Mouse (Mus musculus): ENCODE measurements around the gene Nup93. TPM values are rescaled to one million over a fixed set of nuclear protein-coding genes. Genes with fewer than 3 reads are reported as not detected.
A peak's percentile ranks its signal among the peaks of the same experiment; 100 is the strongest.

Nup93 gene
- total RNA-seq, 4 experiments from 2014 or later = 56.4 to 66.3 (median 63.1) TPM

- peak in 1 of 2 experiments; percentile 50 for DNase-seq (ENCODE audit: low spot score in 2 of 2)
These were observed 27.8 kb upstream of the Nup93 start for GRCm38 (mm10) chr8:94186542-94186941.

- DNase-seq (ENCODE audit: low spot score in 2 of 2) = no peak
These were observed 26.9 kb upstream of the Nup93 start for GRCm38 (mm10) chr8:94187290-94188002.

GRCm38 (mm10) chr8:94189275-94190031 is 24.9 kb upstream of the Nup93 start:
- peak; percentile 86 to 90 for DNase-seq (ENCODE audit: low spot score in 2 of 2)

GRCm38 (mm10) chr8:94191101-94191691 is 23.2 kb upstream of the Nup93 start:
- no peak for DNase-seq (ENCODE audit: low spot score in 2 of 2)

GRCm38 (mm10) chr8:94192926-94193325 is 21.4 kb upstream of the Nup93 start:
- DNase-seq (ENCODE audit: low spot score in 2 of 2) = no peak

- no peak for DNase-seq (ENCODE audit: low spot score in 2 of 2)
These were observed 19.7 kb upstream of the Nup93 start for GRCm38 (mm10) chr8:94194591-94195223.

- peak in 1 of 2 experiments; percentile 77 for DNase-seq (ENCODE audit: low spot score in 2 of 2)
These were observed 15.0 kb upstream of the Nup93 start for GRCm38 (mm10) chr8:94199202-94199869.

- no peak for DNase-seq (ENCODE audit: low spot score in 2 of 2)
These were observed 10.3 kb upstream of the Nup93 start for GRCm38 (mm10) chr8:94204043-94204442.

- DNase-seq (ENCODE audit: low spot score in 2 of 2) = peak in 1 of 2 experiments; percentile 59
These were observed 8.6 kb upstream of the Nup93 start for GRCm38 (mm10) chr8:94205736-94206135.

GRCm38 (mm10) chr8:94206256-94206655 is 8.1 kb upstream of the Nup93 start:
- DNase-seq (ENCODE audit: low spot score in 2 of 2) = no peak

GRCm38 (mm10) chr8:94207491-94207890 is 6.9 kb upstream of the Nup93 start:
- no peak for DNase-seq (ENCODE audit: low spot score in 2 of 2)

- peak; percentile 67 for DNase-seq (ENCODE audit: low spot score in 2 of 2)
These were observed 4.7 kb upstream of the Nup93 start for GRCm38 (mm10) chr8:94209639-94210038.

- no peak for DNase-seq (ENCODE audit: low spot score in 2 of 2)
These were observed 4.1 kb upstream of the Nup93 start for GRCm38 (mm10) chr8:94210225-94210624.

- no peak for DNase-seq (ENCODE audit: low spot score in 2 of 2)
These were observed 545 bp upstream of the Nup93 start for GRCm38 (mm10) chr8:94213819-94214218.

GRCm38 (mm10) chr8:94227381-94227939 is 13.1 kb downstream of the Nup93 start:
- DNase-seq (ENCODE audit: low spot score in 2 of 2) = peak; percentile 62

GRCm38 (mm10) chr8:94240240-94240751 is 25.9 kb downstream of the Nup93 start:
- DNase-seq (ENCODE audit: low spot score in 2 of 2) = no peak

GRCm38 (mm10) chr8:94249836-94250435 is 35.6 kb downstream of the Nup93 start:
- no peak for DNase-seq (ENCODE audit: low spot score in 2 of 2)

GRCm38 (mm10) chr8:94258881-94259280 is 44.5 kb downstream of the Nup93 start:
- DNase-seq (ENCODE audit: low spot score in 2 of 2) = no peak

- DNase-seq (ENCODE audit: low spot score in 2 of 2) = peak in 1 of 2 experiments; percentile 44
These were observed 48.4 kb downstream of the Nup93 start for GRCm38 (mm10) chr8:94262626-94263297.

Measured in layer of hippocampus, adult 8-10 months (tissue).